Mouse (Mus musculus) inflammation-experienced regulatory T-cells, adult 6 months (primary cell): ENCODE results near the gene Dtd1. TPM values are rescaled to one million over a fixed set of nuclear protein-coding genes. Genes with fewer than 3 reads are reported as not detected.
"Not testable (repeated sequence)": the region's sequence is repeated elsewhere in the genome, so short reads cannot be mapped to it uniquely, and the experiment has no call there.

Source experiments
- ATAC-seq: one replicate; pipeline ENCODE4 v1.8.0; 2017
- polyA plus RNA-seq, 3 experiments: library from polyadenylated mRNA; unstranded; fragments of 100-300 nt; shearing (Covaris generic); gene quantifications; one replicate each; pipeline ENCODE4 v1.2.1; 2017

Gene Dtd1
- 10 to 100 TPM; 64.8 to 90.8 (median 83.9) TPM for polyA plus RNA-seq

DNA sequence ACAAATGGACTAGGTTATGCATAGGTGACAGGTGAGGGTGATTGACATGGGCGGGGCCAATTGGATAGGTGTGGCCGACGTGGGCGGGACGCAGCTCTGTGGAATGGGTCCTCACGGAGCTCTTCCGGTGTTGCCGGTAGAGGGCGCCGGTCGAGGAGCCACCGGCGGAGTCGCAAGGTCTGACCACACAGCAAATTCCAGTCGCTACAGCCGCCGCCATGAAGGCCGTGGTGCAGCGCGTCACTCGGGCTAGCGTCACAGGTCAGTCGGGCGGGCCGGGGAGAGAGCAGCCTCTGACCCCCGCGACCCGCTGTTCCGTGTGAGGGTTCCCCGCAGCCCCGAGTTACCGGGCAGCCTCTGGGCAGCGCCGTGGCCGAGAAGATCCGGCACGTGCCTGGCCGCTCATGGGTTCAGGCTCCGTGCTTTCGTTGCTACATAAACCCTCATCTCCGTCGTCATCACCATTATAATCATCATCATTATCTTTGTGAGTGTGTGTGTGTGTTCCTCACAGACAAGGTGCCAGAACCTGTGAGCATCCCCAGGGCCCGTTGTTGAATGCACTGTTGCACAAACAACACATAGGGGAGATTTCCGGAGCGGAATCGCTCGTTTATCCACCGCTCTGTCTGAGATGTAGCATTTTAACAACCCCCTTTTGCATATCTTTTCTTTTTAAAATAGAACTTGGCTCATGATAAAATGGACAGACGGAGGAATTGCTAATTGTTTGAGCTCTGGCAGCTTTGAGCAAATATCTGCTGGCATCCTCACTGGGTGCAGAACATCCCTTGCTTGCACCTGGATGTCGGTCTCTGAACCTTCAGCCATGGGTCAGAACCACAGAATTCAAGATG, at the start of gene Dtd1:
Gene Dtd1, plus strand, starts transcription at position 67 of the 857 bp plus-strand sequence.
- ATAC-seq, result peak; percentile 92

GRCm38 (mm10) chr2:144550529-144550928, 49.2 kb upstream of the Dtd1 start, which contains the start of gene Rbbp9:
Rbbp9 (minus strand) TSS chr2:144550869.
- peak; percentile 78 for ATAC-seq

DNA sequence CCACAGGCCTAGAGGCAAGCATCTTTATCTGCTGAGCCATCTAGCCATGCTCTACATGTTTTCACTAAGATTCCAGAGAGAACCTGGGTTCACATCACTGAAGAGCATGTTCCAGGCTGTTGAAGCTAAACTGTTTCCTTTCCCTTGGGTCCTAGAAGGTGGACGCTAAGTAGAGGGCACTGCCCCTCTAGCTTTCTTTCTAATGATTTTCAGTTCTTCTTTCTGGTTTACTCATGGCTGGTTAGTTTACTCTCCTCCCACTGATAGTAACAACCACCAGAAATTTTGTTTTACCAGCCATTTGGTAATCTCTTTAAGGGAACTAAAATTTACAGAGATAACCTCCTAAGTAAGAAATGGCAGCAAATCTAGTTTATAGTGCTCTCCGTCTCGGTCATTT, 45.8 kb upstream of the Dtd1 start:
- no peak for ATAC-seq

DNA sequence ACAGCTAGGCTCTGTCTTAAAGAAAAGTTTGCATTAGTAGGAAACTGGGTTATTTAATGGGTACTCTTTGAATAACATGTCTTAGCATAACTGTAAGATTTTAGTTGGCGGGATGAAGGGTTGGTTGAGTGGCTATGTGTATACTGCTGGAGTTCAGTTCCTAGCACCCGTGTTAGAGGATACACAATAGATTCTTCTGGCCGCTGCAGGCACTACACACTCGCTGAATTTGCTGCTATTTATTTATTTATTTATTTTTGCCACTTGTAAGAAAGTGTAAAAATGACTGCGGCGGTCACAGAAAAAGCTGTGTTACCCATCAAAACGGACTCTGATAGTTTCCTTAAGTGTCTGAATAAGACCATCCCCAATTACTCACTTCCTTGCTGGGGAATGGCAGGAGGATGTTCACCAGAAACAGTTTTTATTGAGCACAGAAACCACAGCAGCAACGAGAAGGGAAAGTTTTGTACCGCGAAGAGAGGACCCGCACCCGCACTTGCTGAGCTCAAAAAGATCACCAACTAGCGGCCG, 44.3 kb upstream of the Dtd1 start:
- peak; percentile 26 for ATAC-seq

DNA sequence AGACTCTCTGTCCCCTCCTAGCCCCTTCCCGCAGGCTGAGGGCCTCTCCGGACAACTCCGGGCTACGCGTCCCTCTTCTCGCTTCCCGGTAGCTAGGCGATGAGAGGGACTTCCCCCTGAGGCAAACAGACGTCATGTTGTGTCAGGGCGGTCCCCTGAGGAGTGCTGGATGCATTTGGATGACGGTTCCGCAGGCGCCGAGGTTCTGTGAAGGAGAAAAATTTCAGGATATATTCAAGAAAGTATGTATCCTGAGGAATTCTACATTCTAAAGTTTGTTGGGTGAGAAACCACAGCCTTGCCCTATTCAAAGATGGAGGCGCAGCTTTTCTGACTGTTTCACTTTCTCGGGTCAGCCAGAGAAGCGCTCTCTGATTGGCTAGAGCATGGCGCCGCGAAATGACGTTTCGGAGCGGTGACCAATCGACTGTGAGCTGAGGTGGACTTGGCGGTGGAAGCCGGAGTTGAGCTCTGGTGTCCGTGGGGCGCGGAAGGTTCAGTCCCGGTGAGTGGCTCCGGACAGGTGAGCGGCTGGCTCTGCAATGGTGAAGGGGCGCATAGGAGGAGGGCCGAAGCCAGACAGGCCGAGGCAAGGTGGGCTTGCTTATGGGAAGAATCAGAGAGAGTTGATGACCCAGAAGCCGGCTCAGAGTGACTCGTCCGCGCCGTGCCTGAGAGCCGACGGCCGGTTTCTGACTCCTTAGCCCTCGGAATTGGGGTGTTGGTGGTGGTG, 43.7 kb upstream of the Dtd1 start, which contains the start of gene Sec23b:
Gene Sec23b, plus strand, starts transcription at position 410 of the 733 bp plus-strand sequence.
- peak; percentile 96 for ATAC-seq

DNA sequence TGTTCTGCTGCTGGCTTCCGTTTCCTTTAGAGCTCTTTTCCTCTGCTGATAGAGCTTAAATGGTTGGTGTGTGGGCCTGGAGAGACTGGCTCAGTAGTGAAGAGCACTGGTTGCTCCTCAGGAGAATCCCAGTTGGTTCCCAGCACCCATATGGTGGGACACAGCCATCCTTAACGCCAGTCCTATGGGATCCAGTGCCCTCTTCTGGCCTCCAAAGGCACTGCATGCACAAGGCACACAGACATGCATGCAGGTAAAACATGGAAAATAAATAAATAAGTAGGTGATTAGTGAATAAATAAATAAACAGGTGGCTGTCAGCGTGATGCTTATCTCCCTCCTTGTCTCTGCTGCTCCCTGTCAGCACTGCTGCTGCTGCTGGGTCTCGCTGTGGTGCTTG, 11.0 kb upstream of the Dtd1 start:
- no peak for ATAC-seq

DNA sequence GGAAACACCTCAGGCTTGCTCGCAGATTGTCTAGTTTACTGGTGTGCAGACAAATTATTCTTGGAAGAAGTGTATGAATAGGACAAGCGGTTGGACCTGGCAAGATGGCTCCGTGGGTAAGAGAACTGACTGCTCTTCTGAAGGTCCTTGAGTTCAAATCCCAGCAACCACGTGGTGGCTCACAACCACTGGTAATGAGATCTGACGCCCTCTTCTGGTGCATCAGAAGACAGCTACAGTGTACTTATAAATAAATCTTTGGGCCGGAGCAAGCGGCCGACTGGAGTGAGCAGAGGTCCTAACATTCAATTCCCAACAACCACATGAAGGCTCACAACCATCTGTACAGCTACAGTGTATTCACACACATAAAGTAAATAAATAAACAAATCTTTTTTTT, 6.7 kb upstream of the Dtd1 start:
- ATAC-seq, result not testable (repeated sequence)

DNA sequence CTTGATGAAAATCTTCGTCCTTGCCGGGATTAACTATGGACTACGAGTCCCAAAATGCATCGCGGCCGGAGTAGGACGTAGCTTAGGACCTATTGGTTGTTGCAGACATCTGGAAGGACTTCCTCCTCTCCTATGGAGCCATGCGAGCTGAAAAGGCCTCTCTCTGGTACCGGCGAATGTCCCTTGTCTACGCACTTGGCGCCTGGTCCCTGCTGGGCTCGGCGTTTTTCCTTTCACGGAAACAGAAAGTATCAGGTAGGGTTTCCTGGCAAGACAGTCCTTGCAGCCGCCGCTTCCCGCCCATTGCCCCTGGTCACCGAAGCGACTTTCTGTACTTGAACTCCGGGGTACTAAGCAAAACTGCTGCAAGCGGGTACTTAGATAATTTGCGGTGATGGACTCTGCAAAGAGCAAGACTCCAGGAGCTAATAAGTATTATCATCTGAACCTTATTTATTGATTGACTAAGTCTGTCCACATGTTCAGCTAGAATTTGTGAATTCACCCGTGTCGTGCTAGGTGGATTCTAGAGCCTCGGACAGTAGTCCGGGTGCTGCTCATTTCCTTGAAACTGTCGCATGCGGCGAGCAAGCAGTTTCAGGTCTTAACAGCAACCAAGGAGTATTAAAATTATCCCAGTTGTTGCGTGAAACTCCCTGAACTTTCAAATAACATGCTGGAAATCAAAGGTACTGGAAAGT, 5.6 kb upstream of the Dtd1 start, which contains the start of gene Smim26:
Gene Smim26, plus strand, starts transcription at position 104 of the 701 bp plus-strand sequence.
- peak; percentile 100 for ATAC-seq

- no peak for ATAC-seq
Measured at GRCm38 (mm10) chr2:144598006-144598405, 1.7 kb upstream of the Dtd1 start.

DNA sequence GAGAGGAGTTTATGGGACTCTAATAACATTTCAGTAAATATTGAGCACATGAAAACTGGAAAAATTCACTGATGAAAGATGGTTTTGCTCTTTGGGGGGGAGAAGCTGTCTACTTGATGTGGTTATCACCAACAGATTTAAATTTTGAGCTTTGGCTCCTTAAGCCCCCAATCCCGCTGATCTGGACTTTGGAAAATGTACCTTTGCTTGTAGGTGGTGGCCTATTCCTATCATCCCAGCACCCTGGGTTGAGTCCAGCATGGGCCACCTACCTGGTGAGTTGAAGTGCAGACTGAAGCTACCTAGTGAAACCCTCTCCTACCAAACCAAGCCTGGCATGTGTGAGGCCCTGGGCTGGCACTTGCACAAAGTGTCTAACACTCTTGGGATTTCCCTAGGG, 1.9 kb downstream of the Dtd1 start:
- no peak for ATAC-seq

GRCm38 (mm10) chr2:144613956-144614355, 14.3 kb downstream of the Dtd1 start:
- ATAC-seq, result no peak

DNA sequence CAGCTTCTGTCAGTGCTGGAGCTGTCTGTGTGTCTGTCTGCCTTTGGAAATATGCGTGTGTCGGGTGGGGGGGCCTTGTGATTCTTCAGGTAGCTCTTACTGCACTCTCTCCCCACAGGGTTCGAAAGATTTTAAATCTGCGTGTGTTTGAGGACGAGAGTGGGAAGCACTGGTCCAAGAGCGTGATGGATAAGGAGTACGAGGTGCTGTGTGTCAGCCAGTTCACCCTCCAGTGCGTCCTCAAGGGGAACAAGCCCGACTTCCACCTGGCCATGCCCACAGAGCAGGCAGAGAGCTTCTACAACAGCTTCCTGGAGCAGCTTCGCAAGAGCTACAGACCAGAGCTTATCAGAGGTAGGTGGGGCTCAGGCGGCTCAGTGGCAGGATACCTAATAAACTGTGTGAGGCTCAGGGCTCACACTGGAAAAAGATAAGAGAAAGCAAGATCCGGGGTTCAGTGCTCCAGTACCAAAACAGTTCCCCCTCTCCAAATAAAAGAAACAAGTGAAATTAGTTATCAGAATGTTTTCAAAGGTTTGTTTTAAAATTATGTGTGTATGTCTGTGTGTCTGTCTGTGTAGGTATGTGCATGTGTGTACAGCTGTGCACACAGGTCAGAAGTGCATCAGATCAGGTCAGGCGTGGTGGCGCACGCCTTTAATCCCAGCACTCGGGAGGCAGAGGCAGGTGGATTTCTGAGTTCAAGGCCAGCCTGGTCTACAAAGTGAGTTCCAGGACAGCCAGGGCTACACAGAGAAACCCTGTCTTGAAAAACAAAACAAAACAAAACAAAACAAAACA, 17.6 kb downstream of the Dtd1 start:
- ATAC-seq, result no peak

GRCm38 (mm10) chr2:144621491-144621890, 21.8 kb downstream of the Dtd1 start:
- ATAC-seq, result no peak

DNA sequence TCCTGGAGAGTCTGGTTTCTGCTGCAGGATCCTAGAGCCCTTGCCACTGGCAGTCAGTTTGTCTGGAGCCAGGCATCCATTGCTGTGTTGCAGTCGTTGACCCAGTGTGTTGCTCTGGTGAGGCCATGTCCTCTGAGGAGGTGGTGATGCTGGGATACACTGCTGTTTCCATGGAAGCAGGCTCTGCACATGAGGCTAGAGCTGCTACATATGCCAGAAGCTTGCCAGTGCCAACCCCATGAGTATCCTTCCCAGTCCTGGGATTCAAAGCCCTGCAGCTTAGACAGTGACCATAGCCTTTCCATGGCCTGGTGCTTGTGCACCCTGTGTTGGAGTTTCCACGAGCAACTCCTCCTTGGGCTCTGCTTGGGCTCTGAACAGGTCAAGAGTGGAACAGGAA, 33.9 kb downstream of the Dtd1 start:
- ATAC-seq, result no peak

- no peak for ATAC-seq
Measured at GRCm38 (mm10) chr2:144634231-144634630, 34.5 kb downstream of the Dtd1 start.

GRCm38 (mm10) chr2:144634729-144635128, 35.0 kb downstream of the Dtd1 start:
- ATAC-seq, result no peak

GRCm38 (mm10) chr2:144635644-144636320, 36.1 kb downstream of the Dtd1 start:
- peak; percentile 69 for ATAC-seq

DNA sequence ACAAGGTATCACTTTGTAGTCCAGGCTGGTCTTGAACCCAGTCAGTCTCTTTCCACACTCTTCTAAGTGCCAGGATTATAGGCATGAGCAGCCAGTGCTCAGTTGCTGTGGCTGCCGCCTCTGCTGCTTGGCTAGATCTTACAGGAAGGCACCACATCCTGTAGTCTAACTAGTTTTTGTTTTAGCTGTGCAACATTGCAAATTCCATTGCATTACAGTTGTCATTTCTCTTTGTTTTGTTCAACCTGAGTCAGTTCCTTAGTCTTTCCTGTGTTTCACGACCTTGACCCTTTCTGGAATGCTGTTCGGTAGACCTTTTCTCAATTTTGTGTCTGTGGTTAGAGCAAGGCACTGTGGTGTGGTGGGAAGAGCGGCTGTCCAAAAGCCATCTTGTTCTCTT, 37.5 kb downstream of the Dtd1 start:
- ATAC-seq, result no peak

DNA sequence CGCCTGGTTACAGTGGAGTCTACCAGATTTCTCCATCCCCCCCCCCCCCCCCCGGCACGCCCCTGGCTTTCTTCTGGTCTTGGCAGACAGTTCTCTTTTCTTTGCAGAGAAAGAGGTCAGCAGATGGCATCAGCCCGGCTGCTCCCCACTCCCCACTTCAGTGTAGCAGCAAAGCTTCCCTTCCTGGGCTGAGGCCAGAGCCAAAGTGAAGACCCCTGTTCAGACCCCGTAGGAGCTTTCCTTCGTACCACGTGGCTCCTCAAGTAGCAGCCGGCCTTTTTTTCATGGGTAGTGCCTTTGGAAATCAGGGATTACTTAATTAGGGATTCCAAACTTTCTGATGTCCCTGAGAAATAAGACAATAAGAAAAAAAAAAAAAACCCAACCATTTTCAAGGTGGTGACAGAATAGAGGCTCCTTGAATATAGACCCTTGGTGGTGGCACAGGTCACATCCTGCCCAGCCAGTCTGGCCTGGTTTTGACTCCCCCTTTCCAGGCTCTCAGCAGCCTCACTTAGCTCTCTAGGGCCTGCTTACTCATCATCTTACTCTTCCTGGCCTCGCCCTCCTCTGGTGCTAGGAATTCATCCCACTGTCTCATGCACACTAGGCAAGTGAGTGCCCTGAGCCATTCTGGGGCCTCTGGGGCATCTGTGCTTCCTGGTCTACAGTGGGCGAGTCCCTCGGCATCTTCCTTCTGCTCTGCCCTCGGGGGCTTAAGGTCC, 38.1 kb downstream of the Dtd1 start:
- no peak for ATAC-seq

DNA sequence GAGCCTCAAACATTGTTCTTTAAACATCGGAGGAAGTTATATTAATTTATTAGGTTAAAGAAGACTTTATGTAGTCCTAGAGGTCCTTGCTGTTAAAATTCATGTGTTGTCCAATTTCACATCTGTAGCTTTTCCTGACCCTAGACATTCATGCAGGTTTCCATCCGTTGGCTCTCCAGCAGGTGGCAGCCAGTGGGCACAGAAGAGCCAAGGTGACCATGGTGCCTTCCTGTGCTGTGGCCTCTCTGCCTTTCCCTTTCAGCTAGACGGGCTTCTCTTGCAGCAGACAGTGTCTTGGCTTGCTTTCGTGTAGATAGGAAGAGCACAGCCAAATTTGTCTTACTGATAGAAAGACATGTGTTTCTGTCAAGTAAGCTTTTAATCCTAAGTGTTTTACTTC, 39.0 kb downstream of the Dtd1 start:
- ATAC-seq, result no peak
